Mouse (Mus musculus) cerebellum, adult 9-10 months (tissue): ENCODE measurements around the gene Rnase11.
"Not testable (repeated sequence)": the region's sequence is repeated elsewhere in the genome, so short reads cannot be mapped to it uniquely, and the experiment has no call there.

ENCODE experiments used
- DNase-seq: peaks from one replicate; pipeline ENCODE4 v3.0.0; 2022

The Rnase11 gene

GRCm38 (mm10) chr14:51079180-51079579 lies 29.2 kb upstream of the Rnase11 start:
- DNase-seq = no peak

- no peak for DNase-seq
These were observed 24.4 kb upstream of the Rnase11 start, which contains the start of gene Olfr750 for GRCm38 (mm10) chr14:51074335-51074734. Gene Olfr750 (minus strand): TSS chr14:51074435.

DNA sequence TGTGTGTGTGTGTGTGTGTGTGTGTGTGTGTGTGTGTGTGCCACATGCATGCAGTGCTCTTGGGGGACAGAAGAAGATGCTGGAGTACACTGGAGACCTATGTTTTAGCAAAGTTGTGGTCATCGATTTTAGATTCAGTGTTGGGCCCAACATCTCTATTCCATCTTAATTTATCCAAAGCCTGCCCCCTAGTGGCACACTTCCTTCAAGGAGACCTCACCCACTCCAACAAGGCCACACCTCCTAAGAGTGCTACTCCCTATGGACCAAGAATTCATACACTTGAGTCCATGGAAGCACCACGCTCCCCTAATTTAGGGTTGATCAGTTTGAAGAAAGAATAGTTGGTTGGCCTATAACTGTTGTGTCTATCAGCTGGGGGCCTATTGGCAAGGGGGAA lies 19.7 kb upstream of the Rnase11 start:
- DNase-seq = no peak

- DNase-seq = no peak
These were observed 19.0 kb upstream of the Rnase11 start for GRCm38 (mm10) chr14:51068956-51069355.

- no peak for DNase-seq
These were observed 10.8 kb upstream of the Rnase11 start for GRCm38 (mm10) chr14:51060761-51061160.

DNA sequence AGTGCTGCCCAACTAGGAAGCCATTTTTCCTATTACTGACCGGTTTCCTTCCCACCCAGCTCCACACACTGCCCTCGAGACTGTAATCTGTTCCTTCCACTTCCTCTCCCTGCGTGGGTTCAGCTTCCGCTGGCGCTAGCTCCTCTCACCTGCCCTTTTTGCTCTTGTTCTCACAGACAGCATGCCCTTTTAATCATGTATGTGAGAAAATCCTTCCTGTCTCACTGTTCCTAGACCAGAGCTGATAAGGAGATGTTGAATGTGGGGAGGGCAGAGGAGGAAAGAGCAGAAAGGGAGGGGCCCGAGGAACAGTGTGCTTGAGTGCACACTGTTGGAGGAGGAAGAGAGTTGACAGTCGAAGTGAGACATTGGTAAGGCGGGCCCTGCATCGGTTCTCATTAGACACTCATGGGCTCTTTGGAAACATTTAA lies 7.5 kb upstream of the Rnase11 start, which contains the start of gene Rnase12:
Gene Rnase12 (minus strand): TSS at position 261 of the 431 bp plus-strand sequence.
- DNase-seq = no peak

GRCm38 (mm10) chr14:51054243-51055237 lies 4.6 kb upstream of the Rnase11 start:
- no peak for DNase-seq

DNA sequence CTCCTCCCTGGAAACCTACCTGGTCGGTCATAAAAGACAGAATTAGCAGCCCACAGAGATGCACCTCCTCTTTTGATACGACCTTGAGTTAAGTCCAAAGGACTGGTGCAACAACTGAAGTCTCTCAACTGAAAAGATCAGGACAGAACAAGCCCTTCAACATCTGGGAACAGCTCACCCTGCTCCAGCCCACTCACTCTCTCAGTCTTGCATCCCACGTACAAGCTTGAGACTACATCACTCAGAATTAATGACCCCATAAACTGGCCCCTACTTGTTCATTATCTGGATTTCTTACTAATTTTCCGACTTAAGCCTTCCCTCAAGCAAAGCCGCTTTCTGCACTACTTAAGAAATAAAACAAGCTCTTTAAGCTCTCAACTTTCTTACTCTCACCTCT lies 3.2 kb upstream of the Rnase11 start:
- DNase-seq = no peak

DNA sequence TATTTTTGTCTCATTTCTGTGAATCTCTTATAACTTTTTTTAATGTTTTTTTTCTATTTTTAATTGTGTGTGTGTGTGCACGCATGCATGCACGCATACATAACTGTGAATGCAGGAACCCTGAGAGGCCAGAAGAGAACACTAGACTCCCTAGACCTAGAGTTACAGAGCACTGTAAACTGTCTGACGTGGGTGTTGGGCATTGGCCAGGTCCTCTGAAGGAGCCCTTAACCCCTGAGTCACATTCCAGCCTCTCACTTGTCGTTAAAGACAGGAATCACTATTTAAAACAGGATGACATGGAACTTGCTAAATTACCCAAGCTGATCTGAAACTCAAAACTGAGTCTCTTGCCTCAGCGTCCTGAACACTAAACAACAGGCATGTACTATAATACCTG lies 2.0 kb upstream of the Rnase11 start:
- no peak for DNase-seq

GRCm38 (mm10) chr14:51047846-51048245 lies 2.1 kb downstream of the Rnase11 start:
- no peak for DNase-seq

DNA sequence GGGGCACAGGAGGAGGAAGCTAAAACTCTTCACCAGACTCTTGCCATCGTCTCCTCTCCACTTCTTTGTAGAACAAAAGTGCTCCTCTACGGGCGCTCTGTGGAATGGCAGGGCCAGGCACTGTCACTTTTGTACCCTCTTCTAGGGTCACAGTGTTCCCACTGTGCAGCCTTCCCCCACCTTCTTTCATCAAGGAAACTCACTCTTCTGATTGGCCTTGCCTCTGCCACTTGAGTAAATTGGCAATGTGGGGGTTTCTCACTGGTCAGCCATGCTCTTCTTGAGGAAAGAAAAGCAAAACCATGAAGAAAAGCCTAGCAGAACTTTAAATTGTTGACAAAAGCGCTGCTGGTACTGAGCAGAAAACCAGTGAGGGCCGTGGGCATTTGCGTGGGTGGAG lies 8.2 kb downstream of the Rnase11 start, which contains the start of gene Rnase9:
Gene Rnase9 (minus strand): TSS at position 101 of the 400 bp plus-strand sequence.
- no peak for DNase-seq

DNA sequence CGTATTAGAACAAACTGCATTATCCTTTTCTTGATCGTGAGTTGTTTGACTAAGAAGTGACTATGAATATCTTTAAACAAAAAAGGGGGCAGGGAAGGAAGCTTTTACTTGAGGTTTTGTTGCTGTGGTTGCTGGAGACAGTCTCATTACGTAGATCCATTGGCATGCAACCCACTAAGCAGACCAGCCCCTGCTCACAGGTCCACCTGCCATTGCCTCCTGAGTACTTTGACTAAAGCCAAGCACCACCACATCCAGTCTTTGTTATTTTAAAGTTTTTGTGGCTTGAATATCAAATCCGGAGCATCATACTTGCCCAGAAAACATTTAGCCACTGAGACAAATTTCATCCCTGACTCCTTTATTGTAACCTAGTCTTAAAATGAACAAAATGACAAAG lies 13.7 kb downstream of the Rnase11 start:
- no peak for DNase-seq

DNA sequence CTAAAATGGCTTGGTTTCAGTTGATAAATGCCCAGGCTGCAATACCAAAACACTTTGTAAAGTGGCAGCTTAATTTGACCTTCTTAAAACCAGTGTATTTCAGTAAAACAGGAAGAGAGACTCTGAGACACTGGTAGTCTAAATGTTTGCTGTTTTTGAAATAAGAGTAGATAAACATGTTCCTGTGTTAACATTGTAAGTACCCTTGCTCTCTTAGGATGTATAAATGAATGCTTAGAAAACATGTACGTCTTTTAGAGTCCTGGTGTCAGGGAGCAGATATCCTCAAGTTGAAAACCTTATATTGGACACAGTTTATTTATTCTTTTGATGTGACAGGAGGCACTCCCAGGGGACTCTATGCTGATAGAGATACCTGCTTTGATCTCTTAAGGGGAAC lies 14.8 kb downstream of the Rnase11 start:
- DNase-seq = no peak

- DNase-seq = no peak
These were observed 22.4 kb downstream of the Rnase11 start for GRCm38 (mm10) chr14:51027387-51028155.

GRCm38 (mm10) chr14:51026391-51027133 lies 23.4 kb downstream of the Rnase11 start:
- peak; percentile 83 for DNase-seq

DNA sequence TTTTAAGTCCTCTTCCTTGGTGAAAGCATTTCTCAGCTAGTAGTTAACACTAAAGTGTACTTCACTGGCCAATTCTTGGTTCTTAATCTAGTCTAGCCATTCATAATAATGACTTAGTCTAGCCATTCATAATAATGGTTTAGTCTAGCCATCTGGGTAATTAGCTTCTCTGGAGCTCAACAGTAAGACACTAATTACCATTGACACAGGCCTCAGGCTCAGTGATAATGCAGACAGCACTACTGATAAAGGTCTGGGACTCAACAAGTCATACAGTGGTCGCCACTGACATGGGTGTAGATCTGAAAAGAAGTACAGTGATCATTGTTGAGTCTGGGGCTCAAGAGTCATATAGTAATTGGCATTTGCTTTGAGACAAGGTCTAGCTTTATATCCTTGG lies 25.1 kb downstream of the Rnase11 start:
- DNase-seq = no peak

DNA sequence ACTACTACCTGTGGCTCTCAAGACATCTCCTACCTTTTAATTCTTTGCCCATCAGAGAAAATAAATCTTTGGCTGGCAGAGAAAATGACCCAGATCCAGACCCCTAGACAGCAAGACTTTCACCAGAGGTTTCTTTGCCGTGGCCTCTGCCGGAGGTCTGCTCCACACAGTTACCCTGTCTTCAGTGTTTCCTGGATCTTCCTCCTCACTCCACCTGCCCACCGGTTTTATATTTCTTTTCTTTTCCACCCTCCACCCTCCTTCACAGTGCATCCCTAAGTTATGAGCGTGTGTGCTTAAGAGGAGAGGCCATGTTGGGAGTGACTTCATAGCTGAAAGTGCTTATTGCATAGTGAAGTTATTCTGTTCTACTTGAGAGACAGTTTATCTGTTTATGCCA lies 26.5 kb downstream of the Rnase11 start:
- no peak for DNase-seq

DNA sequence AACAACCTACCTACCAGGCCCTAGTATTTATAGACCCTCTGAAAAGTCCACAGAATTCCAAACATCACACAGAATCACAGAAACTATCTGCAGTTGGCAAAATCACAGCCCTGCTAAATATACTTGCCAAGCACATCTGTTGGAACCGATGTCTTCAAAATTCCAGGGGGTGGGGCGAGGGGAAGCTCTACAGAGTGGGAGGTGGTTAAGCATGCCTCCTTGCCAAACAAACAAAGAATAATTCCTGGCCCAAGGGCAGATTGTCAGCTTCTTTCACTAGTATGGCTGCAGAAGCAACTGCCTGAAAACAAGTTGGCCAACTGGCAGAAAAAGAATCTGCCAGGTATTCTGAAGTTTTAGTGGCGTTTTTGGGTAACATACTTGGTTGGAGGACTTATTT lies 32.7 kb downstream of the Rnase11 start:
- no peak for DNase-seq

- no peak for DNase-seq
These were observed 34.2 kb downstream of the Rnase11 start for GRCm38 (mm10) chr14:51015780-51016179.

DNA sequence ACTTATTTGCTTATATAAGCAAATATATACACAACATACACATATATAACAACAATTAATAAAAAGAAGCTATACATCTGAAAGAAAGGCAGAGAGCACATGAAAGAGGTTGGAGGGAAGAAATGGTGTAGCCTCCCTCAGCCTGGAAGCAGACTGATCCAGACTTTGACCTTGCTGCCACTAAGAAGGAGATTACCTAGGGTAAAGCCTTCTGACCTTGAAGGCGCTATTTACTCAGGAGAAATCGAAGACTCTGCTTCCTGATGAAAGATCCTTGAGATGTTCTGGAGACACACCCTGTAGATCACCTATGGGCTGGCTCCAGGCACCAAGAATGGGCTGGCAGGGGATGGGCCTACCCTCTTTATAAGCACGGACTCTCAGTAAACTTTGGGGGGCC lies 35.2 kb downstream of the Rnase11 start:
- DNase-seq = not testable (repeated sequence)

DNA sequence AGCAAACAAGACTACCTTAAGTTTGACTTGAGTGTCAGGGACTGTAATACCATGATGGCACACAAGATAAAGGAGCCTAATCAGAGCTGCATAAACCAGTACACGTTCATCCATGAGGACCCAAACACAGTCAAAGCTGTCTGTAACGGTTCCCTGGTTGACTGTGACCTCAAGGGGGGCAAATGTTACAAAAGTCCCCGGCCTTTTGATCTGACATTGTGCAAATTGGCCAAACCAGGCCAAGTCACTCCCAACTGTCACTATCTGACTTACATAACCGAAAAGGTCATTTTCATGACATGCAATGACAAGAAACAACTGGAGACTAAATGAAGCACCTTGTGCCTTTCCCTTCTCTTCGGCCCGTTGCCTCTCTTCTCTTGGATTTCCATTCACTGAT lies 40.4 kb downstream of the Rnase11 start:
- DNase-seq = no peak

DNA sequence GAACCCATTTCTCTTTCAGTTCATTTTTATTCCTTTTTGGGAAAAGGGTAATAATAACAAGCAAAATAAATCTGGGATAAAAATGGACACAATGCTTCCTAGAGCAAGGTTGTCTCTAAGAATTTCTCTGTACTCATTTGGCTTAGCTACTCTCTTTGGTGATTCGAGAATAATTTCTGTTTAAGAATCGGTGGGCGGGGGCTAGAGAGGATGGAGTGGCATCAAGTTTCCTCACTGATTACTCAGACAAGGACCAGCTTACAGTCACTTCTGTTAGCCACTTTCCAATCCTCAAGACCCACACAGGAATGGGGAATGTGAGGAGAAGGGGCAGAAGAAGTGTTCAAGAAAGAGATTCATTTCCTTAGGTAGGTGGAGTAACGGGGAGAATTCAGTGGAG lies 41.2 kb downstream of the Rnase11 start:
- DNase-seq = no peak
